Mouse (Mus musculus) MN1 (cell line): ENCODE data around the gene Gm7951.
"Not testable (repeated sequence)": the region's sequence is repeated elsewhere in the genome, so short reads cannot be mapped to it uniquely, and the experiment has no call there.

Experiments
- DNase-seq: peaks from one replicate; pipeline ENCODE4 v3.0.0-alpha.2; 2016; ENCODE audit warnings: low spot score

The Gm7951 gene

DNA sequence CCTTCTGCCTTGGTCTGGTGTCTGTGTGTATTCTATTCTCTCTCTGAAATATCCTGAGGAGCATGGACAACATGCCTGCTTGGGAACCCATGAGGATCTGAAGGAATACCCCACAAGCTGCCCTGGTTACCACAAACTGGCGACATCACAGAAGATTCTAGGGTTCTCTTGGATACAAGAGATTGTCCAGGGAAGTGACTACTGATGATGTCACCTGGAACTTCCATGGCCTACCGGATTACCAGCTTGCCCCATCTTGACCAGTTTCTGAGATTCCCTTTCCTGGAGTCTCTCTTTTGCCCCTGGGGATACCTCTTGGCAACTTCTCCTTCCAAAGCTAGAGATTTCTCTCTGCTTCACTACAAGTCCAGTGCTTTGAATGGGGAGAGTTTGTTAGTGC lies at the start of gene Gm7951:
Gene Gm7951, minus strand, starts transcription at position 101 of the 400 bp plus-strand sequence.
- DNase-seq, result not testable (repeated sequence)

DNA sequence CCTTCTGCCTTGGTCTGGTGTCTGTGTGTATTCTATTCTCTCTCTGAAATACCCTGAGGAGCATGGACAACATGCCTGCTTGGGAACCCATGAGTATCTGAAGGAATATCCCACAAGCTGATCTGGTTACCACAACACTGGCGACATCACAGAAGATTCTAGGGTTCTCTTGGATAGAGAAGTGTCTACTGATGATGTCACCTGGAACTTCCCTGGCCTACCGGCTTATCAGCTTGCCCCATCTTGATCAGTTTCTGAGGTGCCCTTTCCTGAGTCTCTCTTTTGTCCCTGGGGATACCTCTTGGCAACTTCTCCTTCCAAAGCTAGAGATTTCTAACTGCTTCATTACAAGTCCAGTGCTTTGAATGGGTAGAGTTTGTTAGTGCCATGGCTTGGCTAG lies 45.4 kb upstream of the Gm7951 start, which contains the start of gene Gm17027:
Gene Gm17027, minus strand, starts transcription at position 101 of the 400 bp plus-strand sequence.
- not testable (repeated sequence) for DNase-seq

DNA sequence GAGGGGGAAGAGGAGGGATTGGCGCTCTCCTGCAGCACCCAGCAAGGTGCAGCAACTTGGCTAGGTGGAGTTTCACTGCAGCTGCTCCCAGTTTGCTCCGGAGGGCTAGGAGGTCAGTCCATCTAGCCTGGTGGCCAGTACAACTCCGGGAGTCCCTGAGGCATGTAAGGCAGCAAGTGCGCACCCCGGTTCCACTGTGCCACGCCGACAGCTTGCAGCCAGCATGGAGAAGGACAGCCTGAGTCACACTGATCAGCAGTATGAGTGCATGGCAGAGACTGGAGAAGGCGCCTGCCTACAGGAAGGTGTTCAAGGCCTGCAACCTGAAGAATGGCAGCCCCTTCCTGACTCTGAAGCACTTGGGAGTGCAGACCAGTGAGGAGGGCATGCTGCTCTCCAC lies 17.4 kb upstream of the Gm7951 start:
- not testable (repeated sequence) for DNase-seq

DNA sequence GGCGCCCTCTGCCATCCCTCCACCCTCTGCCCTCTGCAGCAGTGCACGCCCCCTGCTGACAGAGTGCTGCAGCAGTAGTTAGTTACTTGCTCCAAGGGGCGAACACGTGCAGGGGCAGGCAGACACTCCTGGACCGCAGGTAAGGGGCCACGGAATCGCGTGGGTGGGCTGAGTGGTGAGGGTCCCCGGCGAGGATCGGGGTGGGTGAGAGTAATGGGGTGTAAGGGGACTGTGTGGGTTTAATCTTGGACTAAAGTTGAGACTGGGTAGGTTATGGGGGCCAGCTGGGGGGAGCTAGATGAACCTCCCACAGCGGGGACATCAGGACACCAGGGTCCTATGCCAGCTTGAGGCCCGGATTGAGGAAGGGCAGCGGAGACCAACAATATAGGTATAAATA lies 16.6 kb upstream of the Gm7951 start:
- DNase-seq, result not testable (repeated sequence)
